Mouse (Mus musculus) CH12.LX (cell line): ENCODE results near the gene Fig4. TPM values are rescaled to one million over a fixed set of nuclear protein-coding genes. Genes with fewer than 3 reads are reported as not detected.

Experiments
- DNase-seq: peaks from one replicate; pipeline ENCODE4 v3.0.0-alpha.2; 2013; ENCODE audit errors: extremely low read depth
- H3K27ac ChIP-seq: 2 replicates; pipeline ENCODE4 v1.5.1; 2012; ENCODE audit warnings: low read depth, mild to moderate bottlenecking, control low read depth, moderate library complexity; ENCODE audit not compliant: insufficient read depth
- H3K27me3 ChIP-seq: replicated peaks from 2 replicates; pipeline ENCODE3; 2012; ENCODE audit warnings: inconsistent platforms
- H3K36me3 ChIP-seq, 2 experiments: replicated peaks in 1 of 2; 2 replicates each; pipeline versions ENCODE3 to v1.6.1; 2012; ENCODE audit warnings: inconsistent platforms in 1 of 2, low read length in 1 of 2, mild to moderate bottlenecking in 1 of 2, mixed read lengths in 1 of 2, moderate library complexity in 1 of 2; ENCODE audit not compliant: control insufficient read depth in 1 of 2, insufficient read depth in 1 of 2
- H3K4me1 ChIP-seq, 2 experiments: 2 replicates each; pipeline ENCODE4 v1.6.1; 2012; ENCODE audit warnings: inconsistent platforms in 1 of 2, moderate library complexity in 1 of 2; ENCODE audit not compliant: insufficient read depth in 2 of 2, control insufficient read depth in 1 of 2
- H3K4me2 ChIP-seq: 2 replicates; pipeline ENCODE4 v1.6.1; 2012; ENCODE audit warnings: low read depth, mild to moderate bottlenecking, control low read depth; ENCODE audit not compliant: poor library complexity, insufficient read depth, severe bottlenecking
- H3K4me3 ChIP-seq, 3 experiments: fragments of 150-350 bp in 1 of 3; sonication (generic) in 1 of 3; replicated peaks in 1 of 3; 2 replicates each; pipeline versions ENCODE3 to v1.5.1; 2011 to 2012; ENCODE audit warnings: low read depth in 2 of 3, low read length in 2 of 3, mild to moderate bottlenecking in 2 of 3, moderate library complexity in 2 of 3, control low read depth in 1 of 3, improper control_type of control experiment in 1 of 3, inconsistent platforms in 1 of 3, mixed read lengths in 1 of 3; ENCODE audit not compliant: poor library complexity in 1 of 3
- H3K79me2 ChIP-seq: replicated peaks from 2 replicates; pipeline ENCODE4 v1.6.1; 2012; ENCODE audit warnings: mild to moderate bottlenecking, moderate library complexity; ENCODE audit not compliant: control insufficient read depth, poor library complexity, insufficient read depth, severe bottlenecking; ENCODE audit errors: extremely low read depth
- H3K9ac ChIP-seq: 2 replicates; pipeline ENCODE4 v1.6.1; 2012; ENCODE audit warnings: low read depth, mild to moderate bottlenecking, control low read depth, moderate library complexity; ENCODE audit not compliant: insufficient read depth
- H3K9me3 ChIP-seq: replicated peaks from 2 replicates; pipeline ENCODE3; 2012; ENCODE audit warnings: low read length, inconsistent platforms, mixed read lengths
- BHLHE40 ChIP-seq: IDR thresholded peaks from 2 replicates; pipeline ENCODE4 v1.6.1; 2011; ENCODE audit warnings: mild to moderate bottlenecking, low read depth, low read length, improper control_type of control experiment
- CHD2 ChIP-seq: IDR thresholded peaks from 2 replicates; pipeline ENCODE4 v1.6.1; 2011; ENCODE audit warnings: low read length, improper control_type of control experiment
- CTCF ChIP-seq, 2 experiments: IDR thresholded peaks in 1 of 2; conservative IDR thresholded peaks in 1 of 2; 2 replicates each; pipeline ENCODE4 v1.5.1; 2011 to 2012; ENCODE audit warnings: low read depth in 2 of 2, low read length in 2 of 2, improper control_type of control experiment in 1 of 2, inconsistent platforms in 1 of 2, mild to moderate bottlenecking in 1 of 2, moderate library complexity in 1 of 2
- ELF1 ChIP-seq: IDR thresholded peaks from 2 replicates; pipeline ENCODE4 v1.6.1; 2014; ENCODE audit warnings: low read depth, mild to moderate bottlenecking, inconsistent platforms, low read length, improper control_type of control experiment
- EP300 ChIP-seq: IDR thresholded peaks from 2 replicates; pipeline ENCODE4 v1.6.1; 2011; ENCODE audit warnings: low read length, improper control_type of control experiment
- ETS1 ChIP-seq: conservative IDR thresholded peaks from 2 replicates; pipeline ENCODE4 v1.6.1; 2012; ENCODE audit warnings: low read depth, mild to moderate bottlenecking, inconsistent platforms, low read length, improper control_type of control experiment, moderate library complexity
- GABPA ChIP-seq: IDR thresholded peaks from 2 replicates; pipeline ENCODE4 v1.6.1; 2012; ENCODE audit warnings: low read depth, low read length, improper control_type of control experiment, inconsistent platforms; ENCODE audit not compliant: insufficient replicate concordance
- MAX ChIP-seq: IDR thresholded peaks from 2 replicates; pipeline ENCODE4 v1.6.1; 2011; ENCODE audit warnings: low read length, improper control_type of control experiment
- MAZ ChIP-seq: IDR thresholded peaks from 2 replicates; pipeline ENCODE4 v1.6.1; 2012; ENCODE audit warnings: low read depth, mild to moderate bottlenecking, inconsistent platforms, low read length, improper control_type of control experiment, moderate library complexity
- MEF2A ChIP-seq: IDR thresholded peaks from 2 replicates; pipeline ENCODE4 v1.6.1; 2014; ENCODE audit warnings: low read depth, mild to moderate bottlenecking, inconsistent platforms, low read length, improper control_type of control experiment, borderline replicate concordance
- MYC ChIP-seq: IDR thresholded peaks from 2 replicates; pipeline ENCODE4 v1.6.1; 2011; ENCODE audit warnings: low read depth, mild to moderate bottlenecking, improper control_type of control experiment, low read length
- NELFE ChIP-seq: IDR thresholded peaks from 2 replicates; pipeline ENCODE4 v1.6.1; 2011; ENCODE audit warnings: low read depth, low read length, improper control_type of control experiment
- NRF1 ChIP-seq: IDR thresholded peaks from 2 replicates; pipeline ENCODE4 v1.6.1; 2014; ENCODE audit warnings: low read depth, mild to moderate bottlenecking, inconsistent platforms, low read length, improper control_type of control experiment, moderate library complexity
- POLR2A ChIP-seq: IDR thresholded peaks from 2 replicates; pipeline ENCODE4 v1.6.1; 2011; ENCODE audit warnings: low read depth, mild to moderate bottlenecking, improper control_type of control experiment, low read length
- POLR2AphosphoS2 ChIP-seq: IDR thresholded peaks from 2 replicates; pipeline ENCODE4 v1.6.1; 2011; ENCODE audit warnings: low read depth, low read length, improper control_type of control experiment
- RAD21 ChIP-seq: IDR thresholded peaks from 2 replicates; pipeline ENCODE4 v1.6.1; 2011; ENCODE audit warnings: low read depth, mild to moderate bottlenecking, low read length, improper control_type of control experiment, moderate library complexity
- RCOR1 ChIP-seq: conservative IDR thresholded peaks from 2 replicates; pipeline ENCODE4 v1.6.1; 2012; ENCODE audit warnings: low read depth, mild to moderate bottlenecking, inconsistent platforms, low read length, improper control_type of control experiment
- SIN3A ChIP-seq: IDR thresholded peaks from 2 replicates; pipeline ENCODE4 v1.6.1; 2012; ENCODE audit warnings: low read length, improper control_type of control experiment, inconsistent platforms
- TBP ChIP-seq: conservative IDR thresholded peaks from 2 replicates; pipeline ENCODE4 v1.6.1; 2011; ENCODE audit warnings: low read depth, low read length, improper control_type of control experiment
- TCF12 ChIP-seq: IDR thresholded peaks from 2 replicates; pipeline ENCODE4 v1.6.1; 2014; ENCODE audit warnings: low read depth, mild to moderate bottlenecking, inconsistent platforms, low read length, improper control_type of control experiment
- UBTF ChIP-seq: IDR thresholded peaks from 2 replicates; pipeline ENCODE4 v1.6.1; 2012; ENCODE audit warnings: low read depth, mild to moderate bottlenecking, inconsistent platforms, low read length, improper control_type of control experiment, moderate library complexity
- USF2 ChIP-seq: conservative IDR thresholded peaks from 2 replicates; pipeline ENCODE4 v1.6.1; 2011; ENCODE audit warnings: low read depth, low read length, improper control_type of control experiment
- ZC3H11A ChIP-seq: IDR thresholded peaks from 2 replicates; pipeline ENCODE4 v1.6.1; 2012; ENCODE audit warnings: low read depth, mild to moderate bottlenecking, inconsistent platforms, low read length, improper control_type of control experiment
- ZKSCAN1 ChIP-seq: IDR thresholded peaks from 2 replicates; pipeline ENCODE4 v1.6.1; 2012; ENCODE audit warnings: low read depth, inconsistent platforms, low read length, improper control_type of control experiment, borderline replicate concordance
- ZMIZ1 ChIP-seq: IDR thresholded peaks from 2 replicates; pipeline ENCODE4 v1.6.1; 2012; ENCODE audit warnings: low read depth, mild to moderate bottlenecking, inconsistent platforms, low read length, improper control_type of control experiment
- dilution Hi-C: fragments of 300-500 bp; cut with MboI; formaldehyde crosslinking; loops from 2 replicates; pipeline ENCODE4 v1.14.3; 2020; ENCODE audit warnings: low sequenced_read_pairs; ENCODE audit not compliant: extremely low pct_unique_long_range_greater_than_20kb, extremely low pct_ligation_motif_present
- in situ Hi-C: fragments of 300-500 bp; cut with MboI; formaldehyde crosslinking; loops from 3 replicates; pipeline ENCODE4 v1.14.3; 2019; ENCODE audit warnings: low sequenced_read_pairs, low pct_ligation_motif_present, low pct_unique_long_range_greater_than_20kb, mixed read lengths
- polyA plus RNA-seq: library from polyadenylated mRNA; unstranded; fragments of >175 nt; gene quantifications from 2 replicates; pipeline ENCODE4 v1.2.1, GENCODE M21; 2012; ENCODE audit warnings: low read depth; ENCODE audit not compliant: insufficient read length
- total RNA-seq, 2 experiments: library from RNA; depleted of rRNA; stranded (reverse); fragments of 300-350 nt in 1 of 2; fragments of >200 nt in 1 of 2; gene quantifications; 2 replicates each; pipeline ENCODE4 v1.2.3; 2012 to 2014

Fig4 gene
- total and polyA plus RNA-seq, 3 experiments, result 22.6 to 39.6 (median 35.4) TPM

DNA sequence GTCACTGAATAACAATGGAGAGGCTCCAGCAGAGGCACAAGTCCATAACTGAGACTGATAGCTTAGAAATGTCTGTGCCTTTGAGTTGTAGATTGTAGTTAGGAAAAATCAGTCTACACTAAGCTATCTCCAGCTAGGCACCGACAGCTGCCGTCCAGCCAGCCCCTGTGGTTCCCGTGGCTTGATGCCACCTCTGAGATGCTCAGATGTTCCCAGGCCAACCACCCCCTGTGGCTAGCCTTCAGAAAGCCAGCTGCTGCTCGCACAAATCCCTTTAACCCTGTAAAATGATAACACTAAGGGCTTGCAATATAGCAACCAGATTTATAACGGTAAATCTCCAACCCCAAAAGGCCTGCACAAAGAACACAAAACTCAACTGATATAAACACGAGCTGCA, 22.9 kb downstream of the Fig4 start:
- dilution Hi-C loops, result no loop called here
- H3K4me2 ChIP-seq, result no peak overlapping the region
- no peak overlapping the region for H3K9ac ChIP-seq
- H3K36me3 ChIP-seq, result peaks cover 14 to 70% of the 10 kb centered on the region in 2 experiments
- no peak for DNase-seq
- no peaks in the 10 kb centered on the region for H3K4me1 ChIP-seq
- H3K4me3 ChIP-seq, result no peak overlapping the region
- no peaks in the 10 kb centered on the region for H3K79me2 ChIP-seq
- no peaks in the 10 kb centered on the region for H3K9me3 ChIP-seq
- no peak overlapping the region for H3K27ac ChIP-seq
- H3K27me3 ChIP-seq, result no peaks in the 10 kb centered on the region
- TF ChIP-seq UBTF (no peak), EP300 (no peak), CHD2 (no peak), POLR2AphosphoS2 (no peak), ETS1 (no peak), NELFE (no peak), USF2 (no peak), ZC3H11A (no peak), NRF1 (no peak), RAD21 (no peak), ELF1 (no peak), MAZ (no peak), SIN3A (no peak), TBP (no peak), MEF2A (no peak)
- TF ChIP-seq, all 38 proteins: peak for 0
- in situ Hi-C loops, result no loop called here

DNA sequence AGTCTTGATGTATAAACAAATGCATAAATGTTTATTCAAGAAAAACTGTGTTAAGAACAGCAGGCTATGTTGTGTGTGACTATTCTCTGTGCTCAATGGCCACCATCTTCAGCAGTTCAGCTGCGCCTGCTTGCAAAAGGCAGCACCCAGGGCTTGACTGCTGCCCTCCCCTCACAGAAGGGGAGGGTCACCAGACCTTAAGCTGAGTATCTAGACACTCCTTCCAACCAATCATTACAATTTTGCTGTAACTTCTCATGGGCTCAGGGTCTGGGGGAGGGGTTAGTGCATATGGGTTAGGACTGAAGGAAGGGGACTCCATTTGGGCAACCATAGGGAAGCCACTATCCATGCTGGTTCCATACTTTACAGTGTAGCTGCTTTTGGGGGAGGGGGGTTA, 24.3 kb downstream of the Fig4 start:
- no peak for TF ChIP-seq TCF12
- TF ChIP-seq CTCF (conservative IDR thresholded peaks at IDR 0.05 in 1 of 2, IDR thresholded peaks at IDR 0.05 in 1 of 2; ENCODE audit: low read depth in 2 of 2, low read length in 2 of 2), result no peak
- no peak for TF ChIP-seq BHLHE40
- no peak for TF ChIP-seq UBTF
- no peak for TF ChIP-seq TBP
- no peak for TF ChIP-seq ZMIZ1
- TF ChIP-seq ETS1, result no peak
- no peak for TF ChIP-seq MYC
- TF ChIP-seq SIN3A, result no peak
- no peak for TF ChIP-seq ZKSCAN1
- TF ChIP-seq RAD21, result no peak
- no peak for TF ChIP-seq MAX
- no peak for TF ChIP-seq MAZ
- no peak for TF ChIP-seq POLR2A
- TF ChIP-seq GABPA, result no peak
- no peak for TF ChIP-seq RCOR1
- TF ChIP-seq, all 38 proteins: peak for 0
- in situ Hi-C loops, result no loop called here
- Histone ChIP-seq H3K4me1 (no peaks in the 10 kb centered on the region), H3K4me2 (no peak overlapping the region), H3K36me3 (peaks cover 15 to 69% of the 10 kb centered on the region in 2 experiments), H3K4me3 (no peak overlapping the region), H3K9me3 (no peaks in the 10 kb centered on the region), H3K79me2 (no peaks in the 10 kb centered on the region), H3K9ac (no peak overlapping the region), H3K27me3 (no peaks in the 10 kb centered on the region), H3K27ac (no peak overlapping the region)
- DNase-seq, result no peak
- dilution Hi-C loops, result no loop called here
